Mouse (Mus musculus): ENCODE measurements around the gene Ap5z1.
A peak's percentile ranks its signal among the peaks of the same experiment; 100 is the strongest.

The Ap5z1 gene

GRCm38 (mm10) chr5:142440451-142441147 is 23.1 kb upstream of the Ap5z1 start:
- DNase-seq: peak; percentile 97 to 99

- DNase-seq: no peak
Measured at GRCm38 (mm10) chr5:142441332-142442044, 22.3 kb upstream of the Ap5z1 start.

- DNase-seq: no peak
Measured at GRCm38 (mm10) chr5:142442045-142442440, 21.7 kb upstream of the Ap5z1 start.

- DNase-seq: peak in 1 of 2 experiments; percentile 57
Measured at GRCm38 (mm10) chr5:142443514-142443913, 20.2 kb upstream of the Ap5z1 start.

GRCm38 (mm10) chr5:142443994-142444393 is 19.8 kb upstream of the Ap5z1 start:
- no peak for DNase-seq

GRCm38 (mm10) chr5:142444791-142445531 is 18.8 kb upstream of the Ap5z1 start:
- no peak for DNase-seq

GRCm38 (mm10) chr5:142445709-142446108 is 18.0 kb upstream of the Ap5z1 start:
- no peak for DNase-seq

- peak; percentile 90 to 93 for DNase-seq
Measured at GRCm38 (mm10) chr5:142448076-142448475, 15.7 kb upstream of the Ap5z1 start.

GRCm38 (mm10) chr5:142448623-142449022 is 15.1 kb upstream of the Ap5z1 start:
- no peak for DNase-seq

- no peak for DNase-seq
Measured at GRCm38 (mm10) chr5:142450846-142451245, 12.9 kb upstream of the Ap5z1 start.

- no peak for DNase-seq
Measured at GRCm38 (mm10) chr5:142451759-142452158, 12.0 kb upstream of the Ap5z1 start.

- DNase-seq: no peak
Measured at GRCm38 (mm10) chr5:142453742-142454141, 10.0 kb upstream of the Ap5z1 start.

GRCm38 (mm10) chr5:142456318-142456717 is 7.4 kb upstream of the Ap5z1 start:
- no peak for DNase-seq

- DNase-seq: peak; percentile 47 to 71
Measured at GRCm38 (mm10) chr5:142457345-142457744, 6.4 kb upstream of the Ap5z1 start.

GRCm38 (mm10) chr5:142458791-142459557 is 4.8 kb upstream of the Ap5z1 start:
- no peak for DNase-seq

- DNase-seq: peak in 1 of 2 experiments; percentile 3
Measured at GRCm38 (mm10) chr5:142459834-142460233, 3.9 kb upstream of the Ap5z1 start.

GRCm38 (mm10) chr5:142461942-142462640 is 1.7 kb upstream of the Ap5z1 start:
- DNase-seq: peak in 1 of 2 experiments; percentile 4

GRCm38 (mm10) chr5:142462641-142462948 is 1.1 kb upstream of the Ap5z1 start:
- no peak for DNase-seq

- DNase-seq: no peak
Measured at GRCm38 (mm10) chr5:142463011-142463410, 733 bp upstream of the Ap5z1 start.

- no peak for DNase-seq
Measured at GRCm38 (mm10) chr5:142468375-142468774, 4.6 kb downstream of the Ap5z1 start.

GRCm38 (mm10) chr5:142469796-142470195 is 6.1 kb downstream of the Ap5z1 start:
- no peak for DNase-seq

- DNase-seq: no peak
Measured at GRCm38 (mm10) chr5:142473696-142474095, 10.0 kb downstream of the Ap5z1 start.
